Mouse (Mus musculus): ENCODE data around the gene Tjp1. TPM values are rescaled to one million over a fixed set of nuclear protein-coding genes. Genes with fewer than 3 reads are reported as not detected.

The Tjp1 gene
- polyA plus RNA-seq, 1 experiment from 2014 or later = 22.3 TPM

- 83% methylated on average over 4 of the region's 4 CpGs for WGBS
Measured at GRCm38 (mm10) chr7:65463438-65463837, 64.1 kb downstream of the Tjp1 start.

DNA sequence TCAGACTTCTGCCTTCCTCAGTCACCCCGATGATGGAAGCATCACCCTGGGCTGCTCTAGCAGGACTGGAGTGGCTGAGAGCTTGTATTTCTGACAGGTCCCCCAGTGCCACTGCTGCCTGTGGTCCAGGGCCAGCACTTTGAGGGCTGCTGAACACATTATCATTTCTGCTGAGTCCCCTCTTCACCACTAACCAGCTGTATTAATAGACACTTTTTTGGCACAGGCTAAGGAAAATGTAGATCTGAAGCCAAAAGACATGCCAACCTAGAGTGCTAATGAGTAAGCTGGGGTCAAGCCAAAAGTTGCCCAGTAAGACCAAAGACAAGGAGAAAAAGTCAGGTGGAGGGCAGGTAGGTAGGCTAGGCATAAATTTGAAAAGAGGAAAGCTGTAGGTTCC lies 66.2 kb downstream of the Tjp1 start:
- DNase-seq (ENCODE audit: low spot score) (no peak), ATAC-seq (ENCODE audit: low read depth) (no peak)
- H3K36me3 ChIP-seq (ENCODE audit: control insufficient read depth, insufficient read depth, low read length) = no peaks in the 10 kb centered on the region
- no peak overlapping the region for H3K9ac ChIP-seq (ENCODE audit: low read depth, low read length)
- H3K27me3 ChIP-seq (replicated peaks; ENCODE audit: control insufficient read depth, insufficient read depth, low read length) = no peaks in the 10 kb centered on the region
- 0 out of 2 replicates have a peak, but pooled peaks cover 4% of the 10 kb centered on the region for H3K4me1 ChIP-seq (ENCODE audit: control insufficient read depth, insufficient read depth, low read length)
- H3K4me3 ChIP-seq (ENCODE audit: low read depth, low read length) = no peak overlapping the region
- H3K4me2 ChIP-seq (ENCODE audit: low read depth, low read length) = no peak overlapping the region
- WGBS = 100% methylated on average over 1 of the region's 1 CpGs
- no peak overlapping the region for H3K27ac ChIP-seq (replicated peaks; ENCODE audit: low read depth, low read length)
- no peaks in the 10 kb centered on the region for H3K9me3 ChIP-seq (ENCODE audit: control insufficient read depth, low read length)

More at GRCm38 (mm10) chr7:65463438-65463837, 64.1 kb downstream of the Tjp1 start:
- no peaks in the 10 kb centered on the region for H3K27me3 ChIP-seq (replicated peaks; ENCODE audit: control insufficient read depth, insufficient read depth, low read length)
- H3K4me3 ChIP-seq (ENCODE audit: low read depth, low read length) = no peak overlapping the region
- no peak overlapping the region for H3K27ac ChIP-seq (replicated peaks; ENCODE audit: low read depth, low read length)
- no peaks in the 10 kb centered on the region for H3K36me3 ChIP-seq (ENCODE audit: control insufficient read depth, insufficient read depth, low read length)
- 0 out of 2 replicates have a peak, but pooled peaks cover 2% of the 10 kb centered on the region for H3K4me1 ChIP-seq (ENCODE audit: control insufficient read depth, insufficient read depth, low read length)
- no peak overlapping the region for H3K9ac ChIP-seq (ENCODE audit: low read depth, low read length)
- DNase-seq (ENCODE audit: low spot score) = peak; percentile 23
- no peak overlapping the region for H3K4me2 ChIP-seq (ENCODE audit: low read depth, low read length)
- H3K9me3 ChIP-seq (ENCODE audit: control insufficient read depth, low read length) = no peaks in the 10 kb centered on the region
- ATAC-seq (ENCODE audit: low read depth) = no peak

DNA sequence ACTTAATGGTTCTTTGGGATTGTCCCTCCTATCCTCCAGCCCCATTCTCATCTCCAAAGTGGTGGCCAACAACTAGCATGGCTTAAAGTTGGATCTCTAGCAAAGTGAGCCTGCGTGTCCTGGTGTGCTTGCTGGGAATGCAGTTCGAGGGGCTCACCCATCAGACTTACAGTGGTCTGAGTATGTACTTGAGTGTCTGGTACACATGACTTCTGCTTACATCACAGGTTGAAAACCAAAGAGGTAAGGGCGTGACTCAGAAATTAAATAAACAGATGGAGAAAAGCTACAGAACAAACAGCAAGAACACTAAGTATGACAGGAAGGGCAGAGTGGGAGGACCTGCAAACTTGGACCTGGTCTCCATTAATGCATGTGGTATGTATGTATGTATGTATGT lies 67.4 kb downstream of the Tjp1 start:
- Histone ChIP-seq H3K9me3 (ENCODE audit: control insufficient read depth, low read length) (no peaks in the 10 kb centered on the region), H3K27me3 (replicated peaks; ENCODE audit: control insufficient read depth, insufficient read depth, low read length) (no peaks in the 10 kb centered on the region), H3K27ac (replicated peaks; ENCODE audit: low read depth, low read length) (no peak overlapping the region), H3K9ac (ENCODE audit: low read depth, low read length) (no peak overlapping the region), H3K4me2 (ENCODE audit: low read depth, low read length) (no peak overlapping the region), H3K4me3 (ENCODE audit: low read depth, low read length) (no peak overlapping the region), H3K4me1 (ENCODE audit: control insufficient read depth, insufficient read depth, low read length) (0 out of 2 replicates have a peak, but pooled peaks cover 4% of the 10 kb centered on the region), H3K36me3 (ENCODE audit: control insufficient read depth, insufficient read depth, low read length) (no peaks in the 10 kb centered on the region)
- DNase-seq (ENCODE audit: low spot score) (no peak), ATAC-seq (ENCODE audit: low read depth) (no peak)
- 83% methylated on average over 3 of the region's 3 CpGs for WGBS

GRCm38 (mm10) chr7:65456031-65456430 lies 71.5 kb downstream of the Tjp1 start:
- H3K27ac ChIP-seq (replicated peaks; ENCODE audit: low read depth, low read length) = no peak overlapping the region
- no peaks in the 10 kb centered on the region for H3K27me3 ChIP-seq (replicated peaks; ENCODE audit: control insufficient read depth, insufficient read depth, low read length)
- H3K4me3 ChIP-seq (ENCODE audit: low read depth, low read length) = no peak overlapping the region
- no peak overlapping the region for H3K4me2 ChIP-seq (ENCODE audit: low read depth, low read length)
- H3K9ac ChIP-seq (ENCODE audit: low read depth, low read length) = no peak overlapping the region
- ATAC-seq (ENCODE audit: low read depth) (no peak), DNase-seq (ENCODE audit: low spot score) (peak; percentile 57)
- no peaks in the 10 kb centered on the region for H3K9me3 ChIP-seq (ENCODE audit: control insufficient read depth, low read length)
- H3K4me1 ChIP-seq (ENCODE audit: control insufficient read depth, insufficient read depth, low read length) = 0 out of 2 replicates have a peak, but pooled peaks cover 4% of the 10 kb centered on the region
- 42% methylated on average over 2 of the region's 2 CpGs for WGBS
- H3K36me3 ChIP-seq (ENCODE audit: control insufficient read depth, insufficient read depth, low read length) = no peaks in the 10 kb centered on the region

- H3K4me2 ChIP-seq (ENCODE audit: low read depth, low read length) = no peak overlapping the region
- 0 out of 2 replicates have a peak, but pooled peaks cover 4% of the 10 kb centered on the region for H3K4me1 ChIP-seq (ENCODE audit: control insufficient read depth, insufficient read depth, low read length)
- H3K27me3 ChIP-seq (replicated peaks; ENCODE audit: control insufficient read depth, insufficient read depth, low read length) = no peaks in the 10 kb centered on the region
- H3K9me3 ChIP-seq (ENCODE audit: control insufficient read depth, low read length) = no peaks in the 10 kb centered on the region
- no peaks in the 10 kb centered on the region for H3K36me3 ChIP-seq (ENCODE audit: control insufficient read depth, insufficient read depth, low read length)
- ATAC-seq (ENCODE audit: low read depth) = no peak
- H3K4me3 ChIP-seq (ENCODE audit: low read depth, low read length) = no peak overlapping the region
- WGBS = 88% methylated on average over 3 of the region's 3 CpGs
- no peak overlapping the region for H3K27ac ChIP-seq (replicated peaks; ENCODE audit: low read depth, low read length)
- DNase-seq (ENCODE audit: low spot score) = no peak
- no peak overlapping the region for H3K9ac ChIP-seq (ENCODE audit: low read depth, low read length)
Measured at GRCm38 (mm10) chr7:65455208-65455607, 72.4 kb downstream of the Tjp1 start.

DNA sequence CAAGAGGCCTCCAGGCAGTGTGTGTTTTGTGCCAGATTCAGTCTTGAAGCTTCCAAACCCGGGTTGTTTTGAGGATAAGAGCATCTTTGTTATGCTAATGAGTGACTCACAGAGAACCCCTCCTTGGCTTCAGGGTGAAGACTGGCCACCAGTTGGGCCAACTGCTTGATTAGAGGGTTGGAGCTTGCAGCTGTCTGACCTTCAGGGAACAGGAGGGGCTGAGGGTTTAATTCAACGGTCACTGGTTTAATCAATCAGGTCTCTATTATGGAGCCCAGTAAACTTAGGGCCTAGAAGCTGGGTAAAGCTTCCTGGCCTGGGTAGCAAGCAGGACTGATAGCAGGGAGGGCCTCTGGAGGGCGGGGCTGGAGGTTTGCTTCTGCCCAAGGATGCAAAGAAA lies 73.3 kb downstream of the Tjp1 start:
- 26% methylated on average over 3 of the region's 3 CpGs for WGBS
- ATAC-seq (ENCODE audit: low read depth) = 0 out of 2 replicates have a peak, but pooled peaks have one; percentile 12
- no peak overlapping the region for H3K27ac ChIP-seq (replicated peaks; ENCODE audit: low read depth, low read length)
- no peak overlapping the region for H3K4me2 ChIP-seq (ENCODE audit: low read depth, low read length)
- H3K4me3 ChIP-seq (ENCODE audit: low read depth, low read length) = no peak overlapping the region
- no peaks in the 10 kb centered on the region for H3K36me3 ChIP-seq (ENCODE audit: control insufficient read depth, insufficient read depth, low read length)
- no peak overlapping the region for H3K9ac ChIP-seq (ENCODE audit: low read depth, low read length)
- no peaks in the 10 kb centered on the region for H3K27me3 ChIP-seq (replicated peaks; ENCODE audit: control insufficient read depth, insufficient read depth, low read length)
- no peaks in the 10 kb centered on the region for H3K9me3 ChIP-seq (ENCODE audit: control insufficient read depth, low read length)
- 0 out of 2 replicates have a peak, but pooled peaks cover 4% of the 10 kb centered on the region for H3K4me1 ChIP-seq (ENCODE audit: control insufficient read depth, insufficient read depth, low read length)
- DNase-seq (ENCODE audit: low spot score) = peak; percentile 45

DNA sequence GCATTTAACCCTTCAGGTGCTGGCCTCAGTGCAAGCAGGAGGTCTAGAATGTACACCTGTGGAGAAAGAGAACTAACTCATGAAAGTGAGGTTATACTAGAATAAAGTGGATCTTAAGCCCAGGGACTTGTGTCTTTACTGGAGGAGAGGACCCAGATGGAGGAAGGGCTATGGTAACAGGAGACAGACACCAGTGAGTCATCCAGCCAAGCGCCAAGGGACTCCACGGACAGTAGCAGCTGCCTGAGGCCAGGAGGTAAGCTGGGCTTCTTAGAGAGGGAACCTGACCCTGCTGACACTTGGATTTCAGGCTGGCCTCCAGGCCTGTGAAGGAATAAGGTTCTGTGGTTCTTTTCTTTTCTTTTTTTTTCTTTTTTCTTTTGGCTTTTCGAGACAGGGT lies 75.3 kb downstream of the Tjp1 start:
- no peak overlapping the region for H3K4me3 ChIP-seq (ENCODE audit: low read depth, low read length)
- H3K27ac ChIP-seq (replicated peaks; ENCODE audit: low read depth, low read length) = no peak overlapping the region
- H3K9ac ChIP-seq (ENCODE audit: low read depth, low read length) = no peak overlapping the region
- DNase-seq (ENCODE audit: low spot score) = no peak
- H3K9me3 ChIP-seq (ENCODE audit: control insufficient read depth, low read length) = no peaks in the 10 kb centered on the region
- WGBS = 60% methylated on average over 3 of the region's 3 CpGs
- H3K36me3 ChIP-seq (ENCODE audit: control insufficient read depth, insufficient read depth, low read length) = no peaks in the 10 kb centered on the region
- no peak overlapping the region for H3K4me2 ChIP-seq (ENCODE audit: low read depth, low read length)
- no peaks in the 10 kb centered on the region for H3K4me1 ChIP-seq (ENCODE audit: control insufficient read depth, insufficient read depth, low read length)
- no peak for ATAC-seq (ENCODE audit: low read depth)
- no peaks in the 10 kb centered on the region for H3K27me3 ChIP-seq (replicated peaks; ENCODE audit: control insufficient read depth, insufficient read depth, low read length)

GRCm38 (mm10) chr7:65450158-65450557 lies 77.4 kb downstream of the Tjp1 start:
- Histone ChIP-seq H3K9me3 (ENCODE audit: control insufficient read depth, low read length) (no peaks in the 10 kb centered on the region), H3K27me3 (replicated peaks; ENCODE audit: control insufficient read depth, insufficient read depth, low read length) (no peaks in the 10 kb centered on the region), H3K4me3 (ENCODE audit: low read depth, low read length) (no peak overlapping the region), H3K27ac (replicated peaks; ENCODE audit: low read depth, low read length) (no peak overlapping the region), H3K4me2 (ENCODE audit: low read depth, low read length) (no peak overlapping the region), H3K9ac (ENCODE audit: low read depth, low read length) (no peak overlapping the region), H3K36me3 (ENCODE audit: control insufficient read depth, insufficient read depth, low read length) (no peaks in the 10 kb centered on the region), H3K4me1 (ENCODE audit: control insufficient read depth, insufficient read depth, low read length) (no peaks in the 10 kb centered on the region)
- no peak for ATAC-seq (ENCODE audit: low read depth)
- DNase-seq (ENCODE audit: low spot score) = no peak
- 48% methylated on average over 5 of the region's 5 CpGs for WGBS

DNA sequence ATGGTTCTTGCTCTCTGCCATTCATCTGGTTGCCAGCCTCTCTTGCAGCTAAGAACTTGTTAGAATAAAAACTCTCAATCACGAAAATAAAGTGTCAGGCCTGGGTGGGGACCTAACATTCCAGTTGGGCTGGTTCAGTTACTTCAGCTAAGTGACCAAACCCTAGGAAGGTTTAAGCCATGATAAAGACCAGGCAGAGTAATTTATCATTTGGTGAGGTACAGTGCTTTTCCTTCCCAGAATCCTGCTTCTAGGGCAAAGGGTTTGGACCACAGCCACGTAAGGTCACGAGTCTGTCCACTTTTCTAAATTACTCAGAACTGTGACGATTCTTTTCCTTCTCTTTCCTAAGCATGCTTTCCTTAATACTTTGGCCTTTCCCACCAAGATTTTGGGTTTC lies 86.1 kb downstream of the Tjp1 start:
- H3K4me1 ChIP-seq (ENCODE audit: control insufficient read depth, insufficient read depth, low read length) = no peaks in the 10 kb centered on the region
- no peak overlapping the region for H3K4me3 ChIP-seq (ENCODE audit: low read depth, low read length)
- H3K36me3 ChIP-seq (ENCODE audit: control insufficient read depth, insufficient read depth, low read length) = no peaks in the 10 kb centered on the region
- ATAC-seq (ENCODE audit: low read depth) = no peak
- no peak overlapping the region for H3K4me2 ChIP-seq (ENCODE audit: low read depth, low read length)
- H3K27ac ChIP-seq (replicated peaks; ENCODE audit: low read depth, low read length) = no peak overlapping the region
- 86% methylated on average over 4 of the region's 4 CpGs for WGBS
- DNase-seq (ENCODE audit: low spot score) = no peak
- no peaks in the 10 kb centered on the region for H3K9me3 ChIP-seq (ENCODE audit: control insufficient read depth, low read length)
- no peaks in the 10 kb centered on the region for H3K27me3 ChIP-seq (replicated peaks; ENCODE audit: control insufficient read depth, insufficient read depth, low read length)
- no peak overlapping the region for H3K9ac ChIP-seq (ENCODE audit: low read depth, low read length)
